Mouse (Mus musculus) limb, embryonic 13.5 days (tissue): Measurements from ENCODE around the gene Fam19a5. TPM values are rescaled to one million over a fixed set of nuclear protein-coding genes. Genes with fewer than 3 reads are reported as not detected.

Experiments
- ATAC-seq: fragments of 200-750 bp; cut with Nextera tagmentation; 2 replicates; pipeline ENCODE4 v1.8.0; 2017; ENCODE audit warnings: low read depth, moderate number of reproducible peaks, moderate TSS enrichment; ENCODE audit not compliant: low FRiP score
- H3K27ac ChIP-seq: fragments of 300-500 bp; sonication (generic); 2 replicates; pipeline ENCODE4 v1.5.1; 2015; ENCODE audit warnings: inconsistent platforms, mild to moderate bottlenecking, moderate library complexity
- H3K27me3 ChIP-seq: fragments of 300-500 bp; sonication (generic); 2 replicates; pipeline ENCODE4 v1.6.1; 2015; ENCODE audit warnings: mild to moderate bottlenecking, inconsistent platforms
- H3K36me3 ChIP-seq: fragments of 300-500 bp; sonication (generic); 2 replicates; pipeline ENCODE4 v1.6.1; 2015; ENCODE audit warnings: inconsistent platforms, mild to moderate bottlenecking, moderate library complexity
- H3K4me1 ChIP-seq: fragments of 300-500 bp; sonication (generic); 2 replicates; pipeline ENCODE4 v1.6.1; 2015; ENCODE audit warnings: inconsistent platforms
- H3K4me2 ChIP-seq: fragments of 300-500 bp; sonication (generic); replicated peaks from 2 replicates; pipeline ENCODE4 v1.6.1; 2015; ENCODE audit warnings: inconsistent platforms, mild to moderate bottlenecking, moderate library complexity
- H3K4me3 ChIP-seq: fragments of 300-500 bp; sonication (generic); 2 replicates; pipeline ENCODE4 v1.5.1; 2015; ENCODE audit warnings: moderate library complexity, mild to moderate bottlenecking, inconsistent platforms
- H3K9ac ChIP-seq: fragments of 300-500 bp; sonication (generic); 2 replicates; pipeline ENCODE4 v1.6.1; 2015; ENCODE audit warnings: mild to moderate bottlenecking, inconsistent platforms
- H3K9me3 ChIP-seq: fragments of 300-500 bp; sonication (generic); 2 replicates; pipeline ENCODE4 v1.6.1; 2016; ENCODE audit warnings: inconsistent platforms
- WGBS: fragments of 180-500 bp; shearing (Covaris S2); methylation state at CpG from one replicate; pipeline ENCODE4 v1.1.7; 2015; 5-methylcytosine and 5-hydroxymethylcytosine counted together
- polyA plus RNA-seq: library from polyadenylated mRNA; unstranded; fragments of >200 nt; fragmentation: Nextera tagmentation; extraction: Ambion mirVana; gene quantifications from 2 replicates; pipeline ENCODE4 v1.2.1, GENCODE M21; 2015

Gene Fam19a5
- polyA plus RNA-seq, 1 experiment from 2014 or later, result 4.8 TPM

DNA sequence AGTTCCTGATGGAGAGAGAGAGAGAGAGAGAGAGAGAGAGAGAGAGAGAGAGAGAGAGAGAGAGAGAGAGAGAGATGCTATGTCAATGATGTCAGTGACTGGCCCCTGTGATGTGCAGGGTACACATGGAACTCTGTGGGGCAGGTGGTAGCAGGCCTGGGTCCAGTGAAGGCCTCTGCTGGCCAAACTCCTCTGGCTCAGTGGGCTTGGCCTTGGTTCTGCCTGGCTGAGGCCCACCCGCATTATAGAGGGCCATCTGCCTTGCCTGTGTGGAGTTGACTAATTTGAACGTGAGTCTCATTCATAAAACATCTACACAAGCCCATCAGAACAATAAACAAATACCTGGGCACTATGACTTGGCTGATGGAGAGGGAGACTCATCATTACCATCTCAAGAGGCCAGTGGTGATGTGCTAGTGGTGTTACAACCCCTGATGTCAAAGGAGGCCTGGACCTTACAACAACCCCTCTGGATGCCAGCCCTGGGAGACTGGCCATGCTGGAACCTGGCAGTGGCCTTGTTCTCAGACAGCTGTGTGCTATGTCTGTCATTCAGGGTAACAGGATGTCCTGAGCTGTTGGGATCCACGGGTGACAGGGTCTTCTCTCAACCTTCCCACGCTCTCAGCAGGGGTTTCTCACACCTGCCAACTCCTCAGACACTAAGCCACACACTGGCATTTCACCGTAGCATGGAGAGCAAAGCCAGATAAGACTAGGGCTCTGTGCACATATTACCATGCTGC lies 102.4 kb downstream of the Fam19a5 start:
- H3K4me1 ChIP-seq, result no peaks in the 10 kb centered on the region
- ATAC-seq, result no peak
- H3K4me2 ChIP-seq, result no peak overlapping the region
- peaks cover 9% of the 10 kb centered on the region for H3K27me3 ChIP-seq
- no peak overlapping the region for H3K27ac ChIP-seq
- 66% methylated on average over 5 of the region's 5 CpGs for WGBS
- no peaks in the 10 kb centered on the region for H3K9me3 ChIP-seq
- H3K4me3 ChIP-seq, result no peak overlapping the region
- H3K36me3 ChIP-seq, result no peaks in the 10 kb centered on the region
- no peak overlapping the region for H3K9ac ChIP-seq

DNA sequence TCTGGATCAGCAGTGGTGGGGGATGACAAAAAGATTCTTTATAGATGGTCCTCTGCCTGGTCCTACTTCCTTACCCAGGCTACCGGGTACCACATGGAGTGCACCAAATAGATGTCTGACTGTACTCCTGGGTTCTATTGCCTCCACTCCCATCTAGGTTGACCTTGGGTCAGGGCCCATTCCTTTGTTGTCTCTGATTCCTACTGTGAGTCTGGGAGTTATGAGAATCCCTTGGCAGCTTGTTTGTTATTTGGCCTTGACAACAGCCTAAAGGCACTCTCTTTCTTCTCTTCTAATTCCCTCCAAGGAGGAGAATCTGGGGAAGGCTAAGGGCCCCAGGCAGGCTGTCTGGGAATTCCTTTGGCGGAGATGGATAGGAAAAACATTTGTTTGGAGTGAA lies 105.6 kb downstream of the Fam19a5 start:
- Histone ChIP-seq H3K4me3 (no peak overlapping the region), H3K36me3 (no peaks in the 10 kb centered on the region), H3K27me3 (peaks cover 37% of the 10 kb centered on the region), H3K4me2 (no peak overlapping the region), H3K9me3 (no peaks in the 10 kb centered on the region), H3K27ac (no peak overlapping the region), H3K4me1 (no peaks in the 10 kb centered on the region), H3K9ac (no peak overlapping the region)
- WGBS, result 56% methylated on average over 2 of the region's 2 CpGs
- no peak for ATAC-seq

DNA sequence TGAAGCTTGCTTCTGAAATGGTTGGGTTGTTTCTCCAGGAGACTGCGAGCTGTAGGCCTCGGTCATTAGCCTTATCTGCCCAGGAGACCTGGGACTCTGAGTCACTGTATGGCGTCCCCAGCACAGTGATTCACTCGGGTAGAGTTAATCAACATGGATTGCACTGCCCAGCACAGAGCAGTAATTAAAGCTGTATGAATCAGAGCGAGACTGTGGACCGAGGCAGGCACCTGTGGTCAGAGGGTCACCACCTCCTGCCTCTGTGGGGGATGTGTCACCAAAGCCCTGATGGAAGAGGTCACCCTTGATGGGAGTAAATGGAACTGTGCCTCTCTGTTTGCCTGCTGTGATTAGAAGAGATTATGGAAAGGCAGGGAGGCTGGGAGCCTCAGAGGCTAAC lies 110.5 kb downstream of the Fam19a5 start:
- Histone ChIP-seq H3K9ac (no peak overlapping the region), H3K9me3 (no peaks in the 10 kb centered on the region), H3K36me3 (no peaks in the 10 kb centered on the region), H3K27me3 (peaks cover 62% of the 10 kb centered on the region), H3K4me2 (no peak overlapping the region), H3K4me3 (no peak overlapping the region), H3K27ac (no peak overlapping the region), H3K4me1 (peaks cover 13% of the 10 kb centered on the region)
- no peak for ATAC-seq
- WGBS, result 69% methylated on average over 6 of the region's 6 CpGs

DNA sequence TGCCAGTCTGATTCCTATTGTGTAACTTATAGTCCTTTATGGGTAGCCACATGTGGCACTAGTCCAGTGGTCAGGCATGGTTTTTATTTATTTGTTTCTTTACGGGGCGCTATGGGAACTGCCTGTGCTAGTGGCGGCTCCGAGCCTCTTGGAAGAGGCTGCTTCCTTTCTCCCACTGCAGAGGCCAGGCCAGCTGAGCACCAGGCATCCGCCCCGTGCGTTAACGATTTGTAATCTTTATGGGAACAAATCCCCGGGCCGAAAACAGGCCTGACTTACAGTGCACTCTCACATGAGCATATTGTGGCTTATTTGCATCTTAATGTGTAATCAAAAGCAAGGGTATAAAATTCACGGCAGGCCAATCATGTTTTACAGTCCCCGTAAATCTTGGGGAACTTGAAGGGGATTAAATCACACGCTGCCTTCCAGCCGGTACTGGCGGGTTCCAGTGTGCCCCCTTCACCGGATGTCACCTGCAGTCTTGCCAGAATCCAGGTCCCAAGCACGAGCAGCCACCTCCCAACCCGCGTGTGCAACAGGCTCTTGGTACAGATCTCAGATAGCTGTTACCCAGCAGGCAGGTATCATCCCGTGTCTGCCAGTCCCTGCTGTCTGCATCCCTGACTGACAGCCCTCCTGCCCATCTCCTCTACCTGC lies 112.5 kb downstream of the Fam19a5 start:
- peak; percentile 40; the same call in 1 of the 2 replicates for ATAC-seq
- Histone ChIP-seq H3K27ac (no peak overlapping the region), H3K27me3 (peaks cover 65% of the 10 kb centered on the region), H3K4me3 (no peak overlapping the region), H3K36me3 (no peaks in the 10 kb centered on the region), H3K9ac (no peak overlapping the region), H3K9me3 (no peaks in the 10 kb centered on the region), H3K4me1 (peaks cover 18% of the 10 kb centered on the region), H3K4me2 (peak overlapping the region; percentile 31; the same call in 1 of the 2 replicates)
- WGBS, result 17% methylated on average over 20 of the region's 20 CpGs

DNA sequence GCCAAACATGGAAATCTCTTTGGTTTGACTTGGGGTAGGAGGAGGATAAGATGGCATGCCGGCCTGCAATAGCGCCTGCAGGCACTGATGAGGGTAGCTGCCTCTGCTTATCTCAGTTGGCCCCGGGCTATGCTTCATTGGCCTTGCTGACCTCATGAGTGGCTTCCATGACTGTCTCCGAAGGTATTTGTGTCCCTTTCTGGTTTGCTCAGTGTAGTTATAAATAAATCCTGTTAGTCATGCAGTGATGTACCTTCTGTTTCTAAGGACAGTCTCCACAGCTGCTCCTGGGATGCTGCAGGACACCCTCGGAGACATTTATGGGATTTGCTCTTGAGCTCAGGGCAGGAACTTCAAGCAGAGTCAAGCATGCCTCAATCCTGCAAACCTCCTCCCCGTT lies 115.6 kb downstream of the Fam19a5 start:
- Histone ChIP-seq H3K9me3 (no peaks in the 10 kb centered on the region), H3K4me1 (peaks cover 18% of the 10 kb centered on the region), H3K4me2 (no peak overlapping the region), H3K36me3 (no peaks in the 10 kb centered on the region), H3K9ac (no peak overlapping the region), H3K27me3 (peaks cover 46% of the 10 kb centered on the region), H3K27ac (no peak overlapping the region), H3K4me3 (no peak overlapping the region)
- WGBS, result 87% methylated on average over 6 of the region's 6 CpGs
- ATAC-seq, result no peak

DNA sequence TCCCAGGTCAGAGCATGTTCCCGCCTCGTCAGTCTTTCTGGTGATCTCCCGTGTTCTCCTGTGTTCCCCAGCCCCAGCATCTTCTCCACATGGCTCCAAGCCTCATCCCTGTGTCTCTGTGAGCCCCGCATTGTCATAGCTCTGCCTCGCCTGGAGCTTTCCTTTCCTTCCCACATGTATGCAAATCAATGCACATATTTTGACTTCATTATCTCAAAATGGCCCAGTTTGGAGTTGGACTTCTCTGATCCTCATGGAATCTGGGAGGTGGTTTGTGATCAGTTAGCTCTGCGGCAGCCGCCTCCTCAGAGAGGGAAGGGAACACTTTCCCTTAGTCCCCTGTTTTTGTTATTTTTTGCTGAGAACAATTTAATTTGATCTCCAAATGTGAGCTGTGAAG lies 117.9 kb downstream of the Fam19a5 start:
- Histone ChIP-seq H3K36me3 (no peaks in the 10 kb centered on the region), H3K4me1 (peaks cover 6% of the 10 kb centered on the region), H3K9ac (no peak overlapping the region), H3K27ac (no peak overlapping the region), H3K9me3 (no peaks in the 10 kb centered on the region), H3K27me3 (peaks cover 31% of the 10 kb centered on the region), H3K4me2 (no peak overlapping the region), H3K4me3 (no peak overlapping the region)
- no peak for ATAC-seq
- 95% methylated on average over 7 of the region's 7 CpGs for WGBS

DNA sequence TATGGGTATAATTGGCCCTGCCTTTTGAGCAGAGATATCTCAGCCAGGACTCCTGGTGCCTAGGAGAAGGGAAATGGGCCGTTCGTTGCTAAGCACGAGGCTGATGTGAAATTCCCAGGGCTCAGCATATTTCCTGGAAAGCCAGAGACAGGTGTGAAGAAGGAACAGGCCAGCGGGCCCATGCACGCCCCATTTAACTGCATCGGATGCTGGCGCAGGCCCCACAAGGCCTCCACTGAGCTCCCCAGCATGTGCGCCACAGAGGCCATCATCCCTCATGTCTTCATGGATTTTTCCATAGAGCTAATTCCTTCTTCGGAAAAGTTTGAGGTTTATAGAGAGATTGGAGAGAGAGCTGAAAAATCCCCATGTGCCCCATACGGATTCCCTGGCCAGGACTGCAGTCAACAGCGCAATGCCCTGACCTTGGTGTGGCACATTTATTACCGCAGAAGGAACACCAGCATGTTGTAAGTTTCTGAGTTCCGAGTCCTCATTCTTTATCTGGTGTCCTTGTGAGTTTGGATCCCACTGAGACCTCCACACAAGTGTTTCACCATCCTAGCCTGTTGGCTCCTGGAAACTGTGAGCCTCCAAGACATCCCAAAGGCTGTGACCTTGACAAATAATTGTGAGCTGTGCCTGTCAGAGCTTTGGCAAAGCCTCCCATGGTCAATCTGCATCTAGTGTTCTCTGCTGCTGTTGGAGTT lies 122.1 kb downstream of the Fam19a5 start:
- no peaks in the 10 kb centered on the region for H3K4me1 ChIP-seq
- H3K27me3 ChIP-seq, result peaks cover 19% of the 10 kb centered on the region; the same call in 1 of the 2 replicates
- no peak overlapping the region for H3K4me2 ChIP-seq
- no peak overlapping the region for H3K4me3 ChIP-seq
- 83% methylated on average over 13 of the region's 13 CpGs for WGBS
- ATAC-seq, result no peak
- H3K9me3 ChIP-seq, result no peaks in the 10 kb centered on the region
- H3K27ac ChIP-seq, result no peak overlapping the region
- no peaks in the 10 kb centered on the region for H3K36me3 ChIP-seq
- H3K9ac ChIP-seq, result no peak overlapping the region

DNA sequence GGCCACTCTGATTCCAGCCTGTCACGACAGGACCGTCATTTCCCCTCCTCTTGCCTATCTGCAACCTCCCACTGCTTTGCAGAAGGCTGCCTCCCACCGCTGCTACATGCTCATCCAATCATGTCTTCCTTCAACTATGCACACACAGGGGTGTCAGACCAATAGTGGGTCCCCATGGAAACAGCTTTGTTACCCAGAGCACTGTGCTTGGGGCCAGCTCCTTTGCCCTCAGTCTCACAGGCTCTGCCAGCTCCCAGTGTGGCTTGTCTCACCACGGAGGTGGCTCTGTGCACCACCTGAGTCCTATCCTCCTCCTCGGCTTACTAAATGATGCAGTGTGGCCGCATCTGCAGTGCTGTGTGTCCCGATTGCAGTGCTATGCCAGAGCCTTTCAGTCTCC lies 123.3 kb downstream of the Fam19a5 start:
- Histone ChIP-seq H3K4me1 (no peaks in the 10 kb centered on the region), H3K36me3 (no peaks in the 10 kb centered on the region), H3K4me3 (no peak overlapping the region), H3K27ac (no peak overlapping the region), H3K4me2 (no peak overlapping the region), H3K9me3 (no peaks in the 10 kb centered on the region), H3K9ac (no peak overlapping the region), H3K27me3 (0 out of 2 replicates have a peak, but pooled peaks cover 14% of the 10 kb centered on the region)
- 85% methylated on average over 7 of the region's 7 CpGs for WGBS
- no peak for ATAC-seq

DNA sequence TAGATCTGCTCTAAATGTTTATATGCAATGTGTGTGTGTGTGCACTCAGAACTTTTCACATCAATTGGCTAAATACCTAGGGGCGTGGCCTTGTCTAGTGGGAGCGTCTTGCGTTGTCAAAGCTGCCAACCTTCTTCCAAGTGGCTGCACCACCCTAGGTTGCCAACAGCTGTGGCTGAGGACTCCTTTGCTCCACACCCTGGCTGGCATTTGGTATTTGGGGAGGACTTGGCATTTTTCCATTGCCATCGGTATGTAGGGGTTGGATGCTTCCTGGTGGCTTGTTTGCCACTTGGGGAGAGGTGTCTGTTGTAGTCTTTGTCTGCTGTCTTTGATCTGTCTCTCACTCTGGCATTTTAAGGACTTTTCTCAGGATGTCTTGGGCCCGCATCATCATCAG lies 124.0 kb downstream of the Fam19a5 start:
- Histone ChIP-seq H3K27ac (no peak overlapping the region), H3K9me3 (no peaks in the 10 kb centered on the region), H3K9ac (no peak overlapping the region), H3K4me1 (no peaks in the 10 kb centered on the region), H3K4me2 (no peak overlapping the region), H3K4me3 (no peak overlapping the region), H3K27me3 (0 out of 2 replicates have a peak, but pooled peaks cover 13% of the 10 kb centered on the region), H3K36me3 (no peaks in the 10 kb centered on the region)
- WGBS, result 76% methylated on average over 5 of the region's 5 CpGs
- no peak for ATAC-seq

DNA sequence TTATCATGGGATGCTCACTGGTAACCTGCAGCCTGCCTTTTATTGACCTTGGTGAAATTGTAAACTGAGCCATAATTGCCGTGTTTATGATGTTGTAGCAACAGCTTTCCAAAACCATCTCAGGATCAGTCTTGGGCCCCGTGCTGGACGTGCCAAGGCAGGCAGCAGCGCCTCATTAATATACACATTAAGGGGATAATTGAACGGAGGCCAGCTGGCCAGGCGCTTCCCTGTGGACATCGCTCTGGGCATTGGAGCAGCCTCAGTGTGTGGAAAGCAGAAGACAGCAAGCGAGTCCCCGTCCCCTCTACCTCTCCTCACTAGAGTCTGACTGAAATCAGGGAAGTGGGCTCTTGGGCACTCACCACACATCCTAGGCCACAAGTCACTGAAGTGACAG lies 127.8 kb downstream of the Fam19a5 start:
- Histone ChIP-seq H3K4me3 (no peak overlapping the region), H3K27ac (no peak overlapping the region), H3K9me3 (no peaks in the 10 kb centered on the region), H3K4me1 (no peaks in the 10 kb centered on the region), H3K36me3 (no peaks in the 10 kb centered on the region), H3K4me2 (no peak overlapping the region), H3K9ac (no peak overlapping the region), H3K27me3 (0 out of 2 replicates have a peak, but pooled peaks cover 16% of the 10 kb centered on the region)
- 51% methylated on average over 9 of the region's 9 CpGs for WGBS
- no peak for ATAC-seq

DNA sequence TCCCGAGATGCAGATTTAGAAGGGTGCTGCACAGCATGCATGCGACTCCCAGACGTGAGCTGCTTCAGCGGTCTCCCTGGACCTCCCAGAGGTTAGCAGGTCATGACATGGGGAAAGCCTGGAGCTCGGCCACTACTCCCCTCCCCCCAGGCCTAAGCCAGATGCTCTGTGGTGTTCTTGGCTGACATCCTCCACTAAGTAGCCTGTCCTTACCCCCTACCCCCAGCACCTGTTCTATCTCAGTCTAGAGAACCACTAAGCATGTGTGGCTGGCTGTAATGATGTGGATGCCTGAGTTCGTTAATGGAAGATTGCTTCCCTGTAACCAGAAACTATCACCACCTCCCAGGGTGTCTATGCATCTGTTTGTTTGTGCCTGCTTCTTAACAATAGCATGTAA lies 134.6 kb downstream of the Fam19a5 start:
- Histone ChIP-seq H3K4me2 (no peak overlapping the region), H3K4me1 (no peaks in the 10 kb centered on the region), H3K9me3 (no peaks in the 10 kb centered on the region), H3K36me3 (no peaks in the 10 kb centered on the region), H3K27ac (no peak overlapping the region), H3K4me3 (no peak overlapping the region), H3K9ac (no peak overlapping the region), H3K27me3 (0 out of 2 replicates have a peak, but pooled peaks cover 3% of the 10 kb centered on the region)
- ATAC-seq, result no peak
- WGBS, result 41% methylated on average over 6 of the region's 6 CpGs

DNA sequence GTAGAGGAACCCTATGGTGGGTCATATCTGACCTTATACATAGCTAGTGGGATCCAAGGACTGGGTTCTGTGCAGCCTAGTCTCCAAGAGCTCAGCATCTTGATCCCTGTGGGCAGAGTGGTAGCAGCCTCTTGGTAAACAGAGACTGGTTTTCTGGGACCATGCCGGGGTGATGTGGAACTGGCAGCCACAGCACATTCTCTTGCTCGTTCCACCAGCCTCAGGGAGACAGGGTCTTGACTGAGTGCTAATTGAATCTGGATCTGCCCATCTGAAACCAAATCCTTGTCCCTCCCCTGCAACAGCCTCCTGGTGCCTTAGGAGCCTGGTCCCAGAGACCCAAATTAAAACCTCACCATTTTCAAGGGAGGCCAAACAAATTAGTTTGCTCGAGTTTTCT lies 138.3 kb downstream of the Fam19a5 start:
- Histone ChIP-seq H3K36me3 (no peaks in the 10 kb centered on the region), H3K4me3 (no peak overlapping the region), H3K4me1 (peaks cover 8% of the 10 kb centered on the region), H3K27ac (no peak overlapping the region), H3K27me3 (no peaks in the 10 kb centered on the region), H3K4me2 (no peak overlapping the region), H3K9me3 (no peaks in the 10 kb centered on the region), H3K9ac (no peak overlapping the region)
- WGBS, result 54% methylated on average over 3 of the region's 3 CpGs
- no peak for ATAC-seq
